Mouse (Mus musculus): ENCODE data around the gene Rps3. TPM values are rescaled to one million over a fixed set of nuclear protein-coding genes. Genes with fewer than 3 reads are reported as not detected.

Gene Rps3
- polyA plus RNA-seq, 1 experiment from 2014 or later: 763 TPM

GRCm38 (mm10) chr7:99474836-99475561, 8.5 kb downstream of the Rps3 start:
- Histone ChIP-seq H3K4me2 (no peak overlapping the region), H3K9me3 (no peaks in the 10 kb centered on the region), H3K27me3 (no peaks in the 10 kb centered on the region), H3K27ac (no peak overlapping the region), H3K4me1 (peaks cover 16% of the 10 kb centered on the region; the same call in 1 of the 2 replicates), H3K9ac (no peak overlapping the region), H3K36me3 (peaks cover 78% of the 10 kb centered on the region), H3K4me3 (no peak overlapping the region)
- 75% methylated on average over 12 of the region's 12 CpGs for WGBS
- no peak for ATAC-seq (ENCODE audit: insufficient number of reproducible peaks, low FRiP score, low TSS enrichment, low read depth)

GRCm38 (mm10) chr7:99473638-99474407, 9.7 kb downstream of the Rps3 start:
- no peak overlapping the region for H3K27ac ChIP-seq
- 85% methylated on average over 14 of the region's 14 CpGs for WGBS
- H3K4me3 ChIP-seq: no peak overlapping the region
- no peaks in the 10 kb centered on the region for H3K27me3 ChIP-seq
- H3K9me3 ChIP-seq: no peaks in the 10 kb centered on the region
- H3K4me2 ChIP-seq: no peak overlapping the region
- ATAC-seq (ENCODE audit: insufficient number of reproducible peaks, low FRiP score, low TSS enrichment, low read depth): no peak
- H3K36me3 ChIP-seq: peaks cover 66% of the 10 kb centered on the region
- H3K4me1 ChIP-seq: peaks cover 13% of the 10 kb centered on the region
- H3K9ac ChIP-seq: no peak overlapping the region

GRCm38 (mm10) chr7:99471578-99471977, 12.0 kb downstream of the Rps3 start:
- Histone ChIP-seq H3K27ac (no peak overlapping the region), H3K4me3 (no peak overlapping the region), H3K4me1 (peaks cover 35% of the 10 kb centered on the region), H3K27me3 (no peaks in the 10 kb centered on the region), H3K4me2 (no peak overlapping the region), H3K9ac (no peak overlapping the region), H3K36me3 (peaks cover 44% of the 10 kb centered on the region), H3K9me3 (no peaks in the 10 kb centered on the region)
- 69% methylated on average over 18 of the region's 18 CpGs for WGBS
- ATAC-seq (ENCODE audit: insufficient number of reproducible peaks, low FRiP score, low TSS enrichment, low read depth): no peak

DNA sequence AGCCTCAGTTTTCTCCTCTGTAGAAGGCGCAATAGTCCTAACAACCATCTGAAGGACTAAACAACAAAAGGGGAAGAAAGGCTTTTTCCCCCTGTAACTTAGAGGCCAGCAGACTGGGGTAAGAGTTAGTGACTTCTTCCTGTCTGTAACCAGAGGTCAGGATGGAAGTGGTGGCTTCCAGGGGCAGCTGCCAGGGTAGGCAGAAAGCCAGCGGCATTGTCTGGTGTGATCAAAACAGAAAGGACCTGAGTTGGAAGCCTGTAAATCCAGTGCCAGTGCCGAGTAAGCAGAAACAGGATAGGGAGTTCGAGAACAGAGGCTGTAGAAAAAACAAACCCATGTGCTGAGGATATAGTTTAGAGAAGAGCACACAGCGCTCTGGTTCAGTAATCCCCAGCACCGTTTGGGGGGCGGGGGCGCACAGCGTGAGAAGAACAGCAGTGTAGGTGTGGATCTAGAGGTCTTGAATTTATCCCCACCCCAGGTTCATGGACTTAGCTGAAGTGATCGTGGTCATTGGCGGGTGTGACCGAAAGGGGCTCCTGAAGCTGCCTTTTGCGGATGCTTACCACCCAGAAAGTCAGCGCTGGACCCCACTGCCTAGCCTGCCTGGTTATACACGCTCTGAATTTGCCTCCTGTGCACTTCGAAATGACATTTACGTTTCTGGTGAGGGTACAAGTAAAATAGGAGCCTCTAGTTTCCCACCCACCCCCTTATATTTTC, 13.7 kb downstream of the Rps3 start:
- H3K4me1 ChIP-seq: peaks cover 44% of the 10 kb centered on the region
- peaks cover 39% of the 10 kb centered on the region for H3K36me3 ChIP-seq
- no peak for ATAC-seq (ENCODE audit: insufficient number of reproducible peaks, low FRiP score, low TSS enrichment, low read depth)
- no peaks in the 10 kb centered on the region for H3K27me3 ChIP-seq
- H3K27ac ChIP-seq: peak overlapping the region; percentile 98
- H3K4me2 ChIP-seq: no peak overlapping the region
- no peaks in the 10 kb centered on the region for H3K9me3 ChIP-seq
- 82% methylated on average over 17 of the region's 17 CpGs for WGBS
- no peak overlapping the region for H3K9ac ChIP-seq
- H3K4me3 ChIP-seq: no peak overlapping the region

DNA sequence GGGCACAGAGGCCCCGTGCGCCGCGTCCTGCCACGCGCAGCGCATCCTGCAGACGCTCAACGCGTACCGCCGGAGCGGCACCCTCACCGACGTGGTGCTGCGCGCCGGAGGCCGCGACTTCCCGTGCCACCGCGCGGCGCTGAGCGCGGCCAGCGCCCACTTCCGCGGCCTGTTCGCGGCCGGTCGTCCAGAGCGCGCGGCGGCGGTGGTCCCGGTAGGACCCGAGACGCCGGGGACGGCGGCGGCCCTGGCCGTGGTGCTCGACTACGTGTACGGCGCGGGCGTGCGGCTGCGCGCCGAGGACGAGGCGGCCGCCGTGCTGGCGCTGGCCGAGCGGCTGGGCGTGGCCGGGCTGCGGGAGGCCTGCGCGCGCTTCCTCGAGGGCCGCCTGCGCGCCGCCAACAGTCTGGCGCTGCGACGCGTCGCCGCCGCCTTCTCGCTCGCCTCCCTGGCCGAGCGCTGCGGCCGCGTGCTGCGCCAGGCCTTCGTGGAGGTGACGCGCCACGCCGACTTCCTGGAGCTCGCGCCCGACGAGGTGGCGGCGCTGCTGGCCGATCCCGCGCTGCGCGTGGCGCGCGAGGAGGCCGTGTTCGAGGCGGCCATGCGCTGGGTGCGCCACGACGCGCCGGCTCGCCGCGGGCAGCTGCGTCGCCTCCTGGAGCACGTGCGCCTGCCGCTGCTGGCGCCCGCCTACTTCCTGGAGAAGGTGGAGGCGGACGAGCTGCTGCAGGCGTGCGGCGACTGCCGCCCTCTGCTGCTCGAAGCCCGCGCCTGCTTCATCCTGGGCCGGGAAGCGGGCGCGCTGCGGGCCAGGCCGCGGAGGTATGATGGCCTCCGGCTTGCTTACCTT, 15.0 kb downstream of the Rps3 start:
- peak overlapping the region; percentile 98 for H3K27ac ChIP-seq
- 2% methylated on average over 141 of the region's 145 CpGs for WGBS
- H3K9ac ChIP-seq: peak overlapping the region; percentile 72
- H3K4me1 ChIP-seq: peaks cover 40% of the 10 kb centered on the region
- H3K4me2 ChIP-seq: peak overlapping the region; percentile 74
- H3K27me3 ChIP-seq: no peaks in the 10 kb centered on the region
- peaks cover 25% of the 10 kb centered on the region for H3K36me3 ChIP-seq
- peak overlapping the region; percentile 62 for H3K4me3 ChIP-seq
- ATAC-seq (ENCODE audit: insufficient number of reproducible peaks, low FRiP score, low TSS enrichment, low read depth): peak; percentile 83
- no peaks in the 10 kb centered on the region for H3K9me3 ChIP-seq

- Histone ChIP-seq H3K4me3 (peak overlapping the region; percentile 62), H3K36me3 (peaks cover 19% of the 10 kb centered on the region), H3K9me3 (no peaks in the 10 kb centered on the region), H3K27me3 (no peaks in the 10 kb centered on the region), H3K4me2 (peak overlapping the region; percentile 74), H3K27ac (peak overlapping the region; percentile 98), H3K9ac (peak overlapping the region; percentile 72), H3K4me1 (peaks cover 40% of the 10 kb centered on the region)
- 20% methylated on average over 9 of the region's 11 CpGs for WGBS
- no peak for ATAC-seq (ENCODE audit: insufficient number of reproducible peaks, low FRiP score, low TSS enrichment, low read depth)
Measured at GRCm38 (mm10) chr7:99467916-99468282, 15.6 kb downstream of the Rps3 start.

DNA sequence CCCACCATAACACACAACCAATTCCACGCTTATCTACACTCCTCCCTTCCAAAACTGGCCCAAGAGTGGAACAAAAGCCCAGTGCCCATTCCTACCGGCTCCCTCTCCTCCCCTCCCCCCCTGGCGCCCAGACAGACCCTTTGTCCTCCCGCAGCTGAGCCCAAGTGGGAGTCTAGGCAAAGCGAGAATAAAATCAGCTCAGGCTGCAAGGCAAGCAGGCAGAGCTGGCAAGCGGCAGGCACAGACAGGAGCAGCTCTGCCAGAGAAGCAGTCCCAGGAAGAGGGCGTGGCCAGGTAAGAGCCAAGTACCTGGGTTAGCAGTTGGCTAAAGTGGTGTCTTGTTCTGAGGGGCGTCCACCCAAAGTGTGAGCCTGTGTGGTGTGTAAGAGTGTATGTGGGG, 17.7 kb downstream of the Rps3 start, which contains the start of gene Klhl35:
Klhl35 (plus strand) TSS at position 194 of the 400 bp plus-strand sequence.
- ATAC-seq (ENCODE audit: insufficient number of reproducible peaks, low FRiP score, low TSS enrichment, low read depth): no peak
- no peaks in the 10 kb centered on the region for H3K27me3 ChIP-seq
- no peaks in the 10 kb centered on the region for H3K9me3 ChIP-seq
- no peak within 1 kb of the TSS for H3K9ac ChIP-seq
- whole genome bisulfite sequencing: 24% methylated on average over 8 of the region's 8 CpGs
- H3K4me2 ChIP-seq: 0 out of 2 replicates have a peak within 1 kb of the TSS, but pooled peaks have one; percentile 25
- H3K36me3 ChIP-seq: peaks cover 8% of the 10 kb centered on the region; the same call in 1 of the 2 replicates
- 0 out of 2 replicates have a peak within 1 kb of the TSS, but pooled peaks have one; percentile 27 for H3K27ac ChIP-seq
- peaks cover 40% of the 10 kb centered on the region for H3K4me1 ChIP-seq
- H3K4me3 ChIP-seq: no peak within 1 kb of the TSS

DNA sequence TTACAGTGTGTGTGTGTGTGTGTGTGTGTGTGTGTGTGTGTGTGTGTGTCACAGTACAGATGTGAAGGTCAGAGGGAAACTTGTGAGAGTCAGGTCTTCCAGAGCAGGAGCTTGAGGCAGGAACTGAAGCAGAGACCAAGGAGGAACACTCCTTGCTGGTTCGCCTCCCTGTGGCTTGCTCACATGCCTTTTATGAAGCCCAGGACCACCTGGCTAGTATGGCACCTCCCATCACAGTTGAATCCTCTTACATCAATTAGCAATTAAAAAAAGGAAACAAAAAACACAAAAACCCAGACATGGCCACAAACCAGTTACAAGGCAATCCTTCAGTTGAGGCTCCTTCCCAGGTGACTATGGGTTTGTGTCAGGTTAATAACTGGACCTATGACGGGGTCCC, 20.4 kb downstream of the Rps3 start:
- WGBS: 81% methylated on average over 2 of the region's 2 CpGs
- Histone ChIP-seq H3K9me3 (no peaks in the 10 kb centered on the region), H3K36me3 (peaks cover 23% of the 10 kb centered on the region), H3K4me3 (no peak overlapping the region), H3K4me1 (peaks cover 25% of the 10 kb centered on the region), H3K27ac (no peak overlapping the region), H3K27me3 (no peaks in the 10 kb centered on the region), H3K9ac (no peak overlapping the region), H3K4me2 (no peak overlapping the region)
- no peak for ATAC-seq (ENCODE audit: insufficient number of reproducible peaks, low FRiP score, low TSS enrichment, low read depth)

DNA sequence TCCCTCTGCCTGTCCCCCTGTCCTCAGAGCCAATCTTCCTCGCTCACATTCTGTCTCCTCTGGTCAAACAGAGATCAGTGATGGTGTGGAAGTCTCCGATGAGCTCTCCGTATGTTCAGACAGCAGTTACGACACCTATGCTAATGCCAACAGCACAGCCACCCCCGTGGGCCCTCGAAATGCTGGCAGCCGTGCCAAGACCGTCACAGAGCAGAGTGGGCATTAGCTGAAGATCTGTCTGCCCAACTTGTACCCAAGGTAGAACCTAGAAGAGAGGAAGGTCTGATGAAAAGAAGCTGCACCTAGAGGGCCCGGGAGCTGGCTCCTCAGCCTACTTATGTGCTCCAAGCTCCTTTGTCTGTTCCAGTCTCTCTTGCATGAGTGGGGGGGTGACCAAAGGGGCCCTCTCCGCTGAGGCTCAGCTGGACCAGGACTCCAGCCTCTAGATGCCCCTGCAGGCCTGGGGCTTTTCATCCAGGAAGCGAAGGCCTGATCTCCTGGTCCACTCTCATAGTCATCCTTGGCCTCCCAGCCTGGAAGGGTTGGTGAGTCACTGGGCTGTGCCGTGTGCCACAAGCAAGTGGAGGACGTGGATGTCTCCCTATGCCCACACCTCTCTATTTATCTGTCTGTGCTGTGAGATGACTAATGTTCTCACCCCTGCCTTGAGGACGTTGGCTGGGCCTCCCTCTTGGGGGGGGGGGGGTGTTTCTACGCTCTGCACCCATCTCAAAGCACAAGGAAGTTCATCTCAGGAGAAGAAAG, 23.5 kb downstream of the Rps3 start:
- Histone ChIP-seq H3K36me3 (peaks cover 19% of the 10 kb centered on the region; the same call in 1 of the 2 replicates), H3K4me3 (no peak overlapping the region), H3K4me1 (no peaks in the 10 kb centered on the region; the same call in 1 of the 2 replicates), H3K27ac (no peak overlapping the region), H3K4me2 (no peak overlapping the region), H3K9me3 (no peaks in the 10 kb centered on the region), H3K27me3 (no peaks in the 10 kb centered on the region), H3K9ac (no peak overlapping the region)
- WGBS: 88% methylated on average over 15 of the region's 15 CpGs
- ATAC-seq (ENCODE audit: insufficient number of reproducible peaks, low FRiP score, low TSS enrichment, low read depth): no peak

DNA sequence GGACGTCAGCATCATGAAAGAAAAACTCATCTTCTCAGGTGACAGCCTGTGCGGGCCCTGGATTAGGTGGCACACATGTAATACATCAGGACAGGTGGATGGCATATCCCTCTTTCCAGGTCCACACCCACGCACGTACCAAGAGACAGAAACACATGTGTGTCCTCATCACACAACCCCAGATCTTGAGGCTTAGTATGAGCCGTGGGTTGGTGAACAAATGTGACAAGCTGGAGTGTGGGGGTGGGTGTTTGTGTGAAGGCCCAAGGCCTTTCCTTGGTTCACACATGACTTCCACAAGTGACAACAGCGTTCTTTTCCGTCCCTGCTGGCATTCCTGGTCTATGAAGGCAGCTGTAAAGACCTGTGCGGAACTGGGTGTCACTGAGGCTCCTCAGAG, 24.7 kb downstream of the Rps3 start:
- H3K27ac ChIP-seq: no peak overlapping the region; the same call in 1 of the 2 replicates
- H3K36me3 ChIP-seq: peaks cover 19% of the 10 kb centered on the region; the same call in 1 of the 2 replicates
- no peak overlapping the region for H3K9ac ChIP-seq
- ATAC-seq (ENCODE audit: insufficient number of reproducible peaks, low FRiP score, low TSS enrichment, low read depth): no peak
- WGBS: 74% methylated on average over 8 of the region's 8 CpGs
- H3K27me3 ChIP-seq: no peaks in the 10 kb centered on the region
- no peak overlapping the region for H3K4me3 ChIP-seq
- no peaks in the 10 kb centered on the region for H3K9me3 ChIP-seq
- H3K4me1 ChIP-seq: no peaks in the 10 kb centered on the region; the same call in 1 of the 2 replicates
- H3K4me2 ChIP-seq: no peak overlapping the region

Measured in limb, embryonic 15.5 days (tissue).